Mouse (Mus musculus) urinary bladder, postnatal 36 days (tissue): Measurements from ENCODE around the gene Tubb3.
"Not testable (repeated sequence)": the region's sequence is repeated elsewhere in the genome, so short reads cannot be mapped to it uniquely, and the experiment has no call there.

Experiments used
- DNase-seq, 2 experiments: peaks; one replicate each; pipeline ENCODE4 v3.0.0; 2022; ENCODE audit warnings: low spot score in 2 of 2, mixed read lengths in 1 of 2

Tubb3 gene

GRCm38 (mm10) chr8:123431616-123432365, 20.6 kb downstream of the Tubb3 start:
- DNase-seq: no peak

- no peak for DNase-seq
These were observed 21.2 kb downstream of the Tubb3 start for GRCm38 (mm10) chr8:123432381-123432780.

- DNase-seq: not testable (repeated sequence)
These were observed 22.2 kb downstream of the Tubb3 start for GRCm38 (mm10) chr8:123433241-123433974.

- no peak for DNase-seq
These were observed 30.6 kb downstream of the Tubb3 start for GRCm38 (mm10) chr8:123441788-123442187.

- no peak for DNase-seq
These were observed 31.1 kb downstream of the Tubb3 start for GRCm38 (mm10) chr8:123442351-123442750.

- DNase-seq: peak; percentile 92
These were observed 31.8 kb downstream of the Tubb3 start for GRCm38 (mm10) chr8:123442871-123443575.

GRCm38 (mm10) chr8:123443576-123443921, 32.3 kb downstream of the Tubb3 start:
- DNase-seq: no peak

- DNase-seq: no peak
These were observed 32.9 kb downstream of the Tubb3 start for GRCm38 (mm10) chr8:123444131-123444530.

GRCm38 (mm10) chr8:123445981-123446380, 34.8 kb downstream of the Tubb3 start:
- no peak for DNase-seq

GRCm38 (mm10) chr8:123446799-123447198, 35.6 kb downstream of the Tubb3 start:
- no peak for DNase-seq

- no peak for DNase-seq
These were observed 39.6 kb downstream of the Tubb3 start for GRCm38 (mm10) chr8:123450783-123451182.

- not testable (repeated sequence) for DNase-seq
These were observed 40.5 kb downstream of the Tubb3 start for GRCm38 (mm10) chr8:123451747-123452146.

GRCm38 (mm10) chr8:123452149-123452548, 40.9 kb downstream of the Tubb3 start:
- DNase-seq: no peak

GRCm38 (mm10) chr8:123453291-123453690, 42.1 kb downstream of the Tubb3 start:
- DNase-seq: no peak

GRCm38 (mm10) chr8:123453951-123454350, 42.7 kb downstream of the Tubb3 start:
- DNase-seq: no peak

- no peak for DNase-seq
These were observed 43.3 kb downstream of the Tubb3 start for GRCm38 (mm10) chr8:123454559-123454958.

- DNase-seq: no peak
These were observed 52.4 kb downstream of the Tubb3 start for GRCm38 (mm10) chr8:123463651-123464050.

GRCm38 (mm10) chr8:123467476-123467875, 56.3 kb downstream of the Tubb3 start:
- no peak for DNase-seq
